In genomic region chr11:36351341-36351740, GRCm38 (mm10) we compare ENCODE assay signal across 17 mouse cellular contexts.
"Had no signal": no experiment of that assay in that cellular context is flagged by ENCODE, and none has a peak within 500 bp of the region (broad histone marks: within the 10 kb centered on the region; RNA-seq: fewer than 3 reads in every experiment).

No protein-coding gene starts in this region.

- H3K4me3 ChIP-seq: liver, embryonic 15.5 days; lung, embryonic 15.5 days; megakaryocyte, embryonic 14.5 days; midbrain, embryonic 12.5 days; midbrain, embryonic 15.5 days; neural tube, embryonic 12.5 days; stomach, embryonic 15.5 days had no signal

- H3K27ac ChIP-seq: liver, embryonic 15.5 days; lung, embryonic 15.5 days; macrophage; midbrain, embryonic 12.5 days; midbrain, embryonic 15.5 days; neural tube, embryonic 12.5 days; stomach, embryonic 15.5 days; stomach, postnatal 0 days had no signal

- DNase-seq: liver, postnatal 0 days; lung, adult 2 months; lung, postnatal 14 days; lung, postnatal 36 days; right cerebral cortex, postnatal 14 days; thymus, adult 2 months; thymus, postnatal 25 days; thymus, postnatal 4 days had no signal
